Mouse (Mus musculus) E14TG2a.4 (cell line): ENCODE results near the gene C1qtnf2.
A peak's percentile ranks its signal among the peaks of the same experiment; 100 is the strongest.

Source experiments
- H3K27me3 ChIP-seq: 2 replicates; pipeline ENCODE4 v1.6.1; 2014; ENCODE audit warnings: low read length, control low read depth; ENCODE audit not compliant: insufficient read depth
- H3K36me3 ChIP-seq: 2 replicates; pipeline ENCODE4 v1.6.1; 2014; ENCODE audit warnings: low read length, control low read depth; ENCODE audit not compliant: insufficient read depth
- H3K4me1 ChIP-seq: replicated peaks from 2 replicates; pipeline ENCODE4 v1.6.1; 2014; ENCODE audit warnings: low read depth, low read length, control low read depth
- H3K4me3 ChIP-seq: replicated peaks from 2 replicates; pipeline ENCODE4 v1.5.1; 2014; ENCODE audit warnings: mild to moderate bottlenecking, low read length
- H3K9me3 ChIP-seq: 2 replicates; pipeline ENCODE4 v1.6.1; 2014; ENCODE audit warnings: low read length, control low read depth
- CTCF ChIP-seq: conservative IDR thresholded peaks from 2 replicates; pipeline ENCODE4 v1.5.1; 2014; ENCODE audit warnings: low read length
- NANOG ChIP-seq: IDR thresholded peaks from 2 replicates; pipeline ENCODE4 v1.6.1; 2014; ENCODE audit warnings: borderline replicate concordance, low read length, mixed read lengths
- POU5F1 ChIP-seq: IDR thresholded peaks from 2 replicates; pipeline ENCODE4 v1.6.1; 2014; ENCODE audit warnings: low read length, borderline replicate concordance

The C1qtnf2 gene

GRCm38 (mm10) chr11:43531619-43532018, 57.5 kb downstream of the C1qtnf2 start:
- H3K36me3 ChIP-seq: 0 out of 2 replicates have a peak, but pooled peaks cover 7% of the 10 kb centered on the region
- no peak for TF ChIP-seq POU5F1
- TF ChIP-seq NANOG: no peak
- peak; percentile 35 for TF ChIP-seq CTCF
- no peak overlapping the region for H3K4me3 ChIP-seq
- peaks cover 47% of the 10 kb centered on the region for H3K4me1 ChIP-seq
- peaks cover 23% of the 10 kb centered on the region for H3K27me3 ChIP-seq
- H3K9me3 ChIP-seq: no peaks in the 10 kb centered on the region

- Histone ChIP-seq H3K4me3 (no peak overlapping the region), H3K4me1 (peaks cover 26% of the 10 kb centered on the region), H3K27me3 (no peaks in the 10 kb centered on the region), H3K36me3 (0 out of 2 replicates have a peak, but pooled peaks cover 7% of the 10 kb centered on the region), H3K9me3 (peaks cover 3% of the 10 kb centered on the region; the same call in 1 of the 2 replicates)
- TF ChIP-seq POU5F1: no peak
- TF ChIP-seq CTCF: no peak
- TF ChIP-seq NANOG: no peak
These were observed 63.0 kb downstream of the C1qtnf2 start for GRCm38 (mm10) chr11:43537074-43537473.

- Histone ChIP-seq H3K4me3 (no peak overlapping the region), H3K4me1 (peaks cover 25% of the 10 kb centered on the region), H3K36me3 (no peaks in the 10 kb centered on the region), H3K27me3 (peaks cover 4% of the 10 kb centered on the region; the same call in 1 of the 2 replicates), H3K9me3 (peaks cover 3% of the 10 kb centered on the region; the same call in 1 of the 2 replicates)
- no peak for TF ChIP-seq NANOG
- no peak for TF ChIP-seq CTCF
- no peak for TF ChIP-seq POU5F1
These were observed 65.8 kb downstream of the C1qtnf2 start for GRCm38 (mm10) chr11:43539863-43540262.
